Mouse (Mus musculus) right cerebral cortex, postnatal 36 days (tissue): ENCODE data around the gene Tmem63a.
"Not testable (repeated sequence)": the region's sequence is repeated elsewhere in the genome, so short reads cannot be mapped to it uniquely, and the experiment has no call there.

ENCODE experiments used
- DNase-seq, 2 experiments: peaks; one replicate each; pipeline ENCODE4 v3.0.0; 2022; ENCODE audit warnings: low spot score in 2 of 2, mixed read lengths in 1 of 2

Tmem63a gene

GRCm38 (mm10) chr1:180942166-180943031, at the start of gene Tmem63a:
Gene Tmem63a, plus strand, starts transcription at chr1:180942344.
- DNase-seq = peak in 1 of 2 experiments; percentile 18

DNA sequence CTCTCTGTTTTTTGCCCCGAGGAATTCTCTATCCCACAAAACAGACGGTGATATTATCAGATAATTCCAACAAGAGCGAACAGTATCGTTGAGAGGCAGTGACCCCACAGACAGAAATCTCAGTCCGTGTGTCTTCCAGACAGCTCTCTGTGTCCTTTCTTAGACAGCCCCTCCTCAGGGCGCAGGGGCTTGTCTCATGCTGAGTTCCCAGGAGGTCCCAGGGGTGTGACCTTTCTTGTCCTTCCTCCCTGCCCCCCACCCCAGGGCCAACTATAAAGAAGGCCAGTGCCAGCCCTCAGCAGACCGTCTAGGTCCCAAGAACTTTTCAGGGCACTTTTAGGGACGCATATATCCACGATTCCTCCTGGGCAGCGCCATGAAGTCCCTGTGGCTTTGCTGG, 49.3 kb upstream of the Tmem63a start, which contains the start of gene Lefty2:
Gene Lefty2 (plus strand): TSS at position 301 of the 400 bp plus-strand sequence.
- no peak for DNase-seq

DNA sequence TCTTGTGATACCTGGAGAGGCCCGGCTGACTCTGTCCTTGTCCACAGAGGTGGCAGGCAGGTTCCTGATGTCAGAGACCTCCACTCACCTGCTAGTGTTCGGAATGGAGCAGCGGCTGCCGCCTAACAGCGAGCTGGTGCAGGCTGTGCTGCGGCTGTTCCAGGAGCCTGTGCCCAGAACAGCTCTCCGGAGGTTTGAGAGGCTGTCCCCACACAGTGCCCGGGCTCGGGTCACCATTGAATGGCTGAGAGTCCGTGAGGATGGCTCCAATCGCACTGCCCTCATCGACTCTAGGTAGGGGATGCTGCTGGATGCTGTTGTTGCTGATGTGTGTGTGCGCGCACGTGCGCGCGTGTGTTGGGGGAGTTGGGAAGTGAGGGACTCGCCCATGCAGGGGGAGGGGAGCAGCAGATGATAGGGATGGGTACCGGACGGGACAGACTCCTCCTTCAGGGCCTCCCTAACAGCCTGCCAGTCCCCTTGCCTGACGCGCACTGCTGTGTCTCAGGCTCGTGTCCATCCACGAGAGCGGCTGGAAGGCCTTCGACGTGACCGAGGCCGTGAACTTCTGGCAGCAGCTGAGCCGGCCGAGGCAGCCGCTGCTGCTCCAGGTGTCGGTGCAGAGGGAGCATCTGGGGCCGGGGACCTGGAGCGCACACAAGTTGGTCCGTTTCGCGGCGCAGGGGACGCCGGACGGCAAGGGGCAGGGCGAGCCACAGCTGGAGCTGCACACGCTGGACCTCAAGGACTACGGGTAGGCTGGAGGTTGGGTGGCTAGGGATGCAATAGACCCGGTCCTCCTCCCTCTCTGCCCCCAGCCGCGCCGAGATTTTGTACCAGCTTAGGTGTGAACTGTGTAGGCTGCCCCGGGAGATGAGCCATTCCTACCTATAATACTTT, 47.8 kb upstream of the Tmem63a start:
- DNase-seq = not testable (repeated sequence)

GRCm38 (mm10) chr1:180901107-180901506, 41.0 kb upstream of the Tmem63a start:
- no peak for DNase-seq

- DNase-seq = no peak
Measured at GRCm38 (mm10) chr1:180902915-180903314, 39.2 kb upstream of the Tmem63a start.

DNA sequence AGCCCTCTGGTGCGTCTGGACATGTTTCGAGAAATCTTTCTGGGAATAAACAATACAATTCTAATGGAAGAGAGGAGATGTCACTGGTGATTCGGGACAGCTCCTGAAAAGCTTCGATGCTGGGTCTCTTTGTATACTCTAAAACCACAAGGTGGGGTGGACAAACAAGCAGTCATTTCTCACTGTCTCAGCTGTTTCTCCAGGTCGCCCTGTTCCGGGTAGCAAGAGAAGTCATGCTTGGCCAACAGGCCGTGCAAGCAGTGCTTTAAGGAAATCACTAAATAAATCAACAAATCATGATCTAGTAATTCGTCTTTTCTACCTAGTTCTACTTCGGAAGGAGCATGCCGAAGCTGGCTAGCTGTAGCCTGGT, 38.5 kb upstream of the Tmem63a start:
- no peak for DNase-seq

- peak; percentile 91 for DNase-seq
Measured at GRCm38 (mm10) chr1:180904039-180904814, 37.9 kb upstream of the Tmem63a start, which contains the start of gene Pycr2. Gene Pycr2, plus strand, starts transcription at chr1:180904293.

DNA sequence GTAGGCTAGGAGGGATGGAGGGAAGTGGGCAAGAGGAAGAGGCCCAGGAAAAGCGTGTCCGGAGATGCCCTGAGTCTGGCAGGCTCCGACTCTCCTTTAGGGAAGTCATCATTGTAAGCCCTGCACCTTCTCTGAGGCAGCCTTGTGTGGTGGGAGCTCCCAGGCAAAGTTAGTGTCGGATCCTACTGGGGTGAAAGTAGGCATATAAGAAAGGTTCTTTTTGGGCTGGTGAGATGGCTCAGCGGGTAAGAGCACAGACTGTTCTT, 37.4 kb upstream of the Tmem63a start:
- DNase-seq = no peak

DNA sequence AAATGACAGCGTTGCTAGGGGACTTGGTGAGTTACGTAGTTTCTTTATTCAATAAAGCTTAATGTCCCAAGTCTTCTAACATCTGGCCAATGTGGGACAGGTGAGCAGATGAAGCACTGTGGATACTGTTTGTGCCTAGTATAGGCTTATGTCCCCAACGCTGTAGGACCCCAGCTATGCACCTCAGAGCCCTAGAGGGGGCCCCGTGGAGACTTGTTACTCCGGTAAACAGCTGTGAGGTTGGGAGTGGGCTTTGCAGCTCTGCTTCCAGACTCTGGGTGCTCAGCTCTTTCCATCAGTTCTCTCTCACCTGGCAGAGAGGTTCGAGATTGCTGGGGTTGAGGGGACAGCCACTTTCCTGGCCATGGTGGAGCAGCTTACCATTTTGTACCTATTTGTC, 36.8 kb upstream of the Tmem63a start:
- no peak for DNase-seq

- DNase-seq = no peak
Measured at GRCm38 (mm10) chr1:180905876-180906275, 36.3 kb upstream of the Tmem63a start.

- DNase-seq = no peak
Measured at GRCm38 (mm10) chr1:180906461-180907147, 35.5 kb upstream of the Tmem63a start.

- DNase-seq = no peak
Measured at GRCm38 (mm10) chr1:180911138-180911537, 31.0 kb upstream of the Tmem63a start.

DNA sequence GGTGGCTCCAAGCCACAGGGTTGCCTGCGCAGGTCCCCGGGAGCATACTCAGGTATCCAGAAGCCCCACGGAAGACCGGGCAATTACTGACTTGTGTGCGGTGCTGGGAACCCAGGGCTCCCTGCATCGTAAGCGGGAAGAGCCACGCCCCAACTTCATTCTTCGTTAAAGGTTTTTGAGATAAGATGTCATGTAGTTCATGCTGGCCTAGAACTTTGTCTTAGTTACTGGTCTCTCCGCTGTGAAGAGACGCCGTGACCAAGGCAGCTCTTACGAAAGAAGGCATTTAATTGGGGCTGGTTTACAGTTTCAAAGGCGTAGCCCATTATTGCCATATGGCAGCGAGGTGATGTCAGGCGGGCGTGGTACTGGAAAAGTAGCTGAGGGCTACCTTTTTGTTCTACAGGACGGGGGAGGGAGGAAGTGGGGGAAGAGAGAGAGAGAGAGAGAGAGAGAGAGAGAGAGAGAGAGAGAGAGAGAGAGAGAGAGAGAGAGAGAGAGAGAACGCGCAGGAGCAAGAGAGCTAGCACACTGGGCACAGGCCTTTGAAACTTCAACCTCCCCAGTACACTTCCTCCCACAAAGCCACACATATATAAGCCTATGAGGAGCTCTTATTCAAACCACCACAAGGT, 30.4 kb upstream of the Tmem63a start:
- no peak for DNase-seq

DNA sequence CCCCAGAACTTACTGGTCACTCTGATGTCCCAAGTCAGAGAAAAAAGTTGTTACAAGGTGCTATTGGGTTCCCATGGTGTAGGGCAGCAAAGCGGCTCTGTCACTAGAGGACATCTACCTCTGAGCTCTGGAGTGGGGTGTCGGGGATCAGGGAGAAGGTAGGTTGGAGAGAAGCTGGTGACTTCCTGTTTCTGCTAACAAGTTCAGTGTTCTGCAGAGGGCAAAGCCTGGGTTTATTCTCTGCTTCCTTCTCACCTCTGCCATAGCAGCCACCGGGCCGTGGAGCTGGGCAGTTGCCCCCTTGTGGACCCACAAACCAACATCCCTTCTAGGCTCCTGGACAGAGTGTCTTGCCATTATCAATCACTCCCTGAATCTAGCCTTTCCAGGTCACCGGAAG, 29.4 kb upstream of the Tmem63a start:
- DNase-seq = no peak

DNA sequence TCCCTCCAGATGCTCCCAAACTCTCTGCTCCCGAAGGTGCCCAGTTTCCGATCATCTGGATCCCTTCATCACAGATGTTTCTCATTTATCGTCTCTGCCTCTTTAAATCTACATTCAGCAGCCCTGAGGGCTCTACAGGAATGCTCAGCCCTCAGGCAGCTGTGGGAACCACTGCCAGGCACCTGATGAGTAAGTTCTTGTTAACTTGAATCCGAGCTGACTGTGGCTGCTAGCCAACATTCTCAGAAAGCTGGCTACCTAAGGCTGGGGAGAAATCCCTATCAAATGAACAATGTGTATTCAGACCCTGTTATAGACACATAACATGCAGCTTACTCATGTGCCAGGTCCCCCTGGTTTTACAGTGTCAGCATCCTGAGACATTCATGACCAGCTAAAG, 28.3 kb upstream of the Tmem63a start:
- DNase-seq = no peak

GRCm38 (mm10) chr1:180916425-180916824, 25.7 kb upstream of the Tmem63a start:
- no peak for DNase-seq

- no peak for DNase-seq
Measured at GRCm38 (mm10) chr1:180917053-180917452, 25.1 kb upstream of the Tmem63a start.

GRCm38 (mm10) chr1:180919686-180920085, 22.5 kb upstream of the Tmem63a start:
- no peak for DNase-seq

GRCm38 (mm10) chr1:180922273-180923048, 19.7 kb upstream of the Tmem63a start:
- no peak for DNase-seq

DNA sequence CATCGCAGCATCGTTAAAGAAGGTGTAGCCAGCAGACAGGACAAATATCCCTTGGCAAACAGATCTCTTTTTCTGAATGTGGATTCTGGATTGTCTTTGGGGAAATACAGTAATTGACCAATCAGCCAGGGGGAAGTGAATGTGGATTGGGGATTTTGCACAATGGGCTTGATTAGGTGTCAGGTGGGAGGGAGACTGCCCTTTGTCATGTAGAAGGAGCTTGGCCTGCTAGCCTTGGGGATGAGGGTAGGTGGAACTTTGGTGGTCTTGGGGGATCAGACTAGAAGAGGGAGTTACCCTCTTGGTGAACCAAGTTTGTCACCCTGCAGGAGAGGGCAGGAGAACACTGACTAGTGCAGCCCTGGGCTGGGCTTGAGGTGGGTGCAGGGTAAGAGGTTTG, 17.4 kb upstream of the Tmem63a start:
- DNase-seq = no peak
